Mouse (Mus musculus): ENCODE measurements at regions not wholly inside any gene's neighbourhood (a gene's known extent, or its start where the extent isn't known, plus 50 kb on each side); places are given as distances from the start of the nearest gene placed in this dataset.

GRCm38 (mm10) chr6:50054233-50054632 is 55.8 kb upstream of the Mpp6 start:
- TF ChIP-seq CTCF (IDR thresholded peaks at IDR 0.05; ENCODE audit: low read depth) (no peak), EP300 (optimal IDR thresholded peaks at IDR 0.05) (no peak)
